Mouse (Mus musculus) kidney, adult 2 months (tissue): ENCODE measurements at regions not wholly inside any gene's neighbourhood (a gene's known extent, or its start where the extent isn't known, plus 50 kb on each side); places are given as distances from the start of the nearest gene placed in this dataset.

Experiments used
- CTCF ChIP-seq: fragments of 200-500 bp; conservative IDR thresholded peaks from 2 replicates; pipeline ENCODE4 v1.5.1; 2011; ENCODE audit warnings: low read depth, mild to moderate bottlenecking, control low read depth, low read length, moderate library complexity, mixed read lengths; ENCODE audit not compliant: insufficient read depth, insufficient read length
- POLR2A ChIP-seq: fragments of 200-500 bp; IDR thresholded peaks from one replicate; pipeline ENCODE4 v1.6.1; 2011; ENCODE audit warnings: low read depth, low read length, control low read depth

- no peak for TF ChIP-seq CTCF
- no peak for TF ChIP-seq POLR2A
Measured at GRCm38 (mm10) chr1:33265731-33266415, 403.7 kb downstream of the Prim2 start.
